Mouse (Mus musculus) heart, embryonic 16.5 days (tissue): ENCODE results near the gene Srsf5. TPM values are rescaled to one million over a fixed set of nuclear protein-coding genes. Genes with fewer than 3 reads are reported as not detected.

Source experiments
- ATAC-seq: fragments of 200-750 bp; cut with Nextera tagmentation; replicated peaks from 2 replicates; pipeline ENCODE4 v1.8.0; 2017; ENCODE audit warnings: moderate number of reproducible peaks; ENCODE audit not compliant: insufficient read depth, low FRiP score; ENCODE audit errors: extremely low read depth
- H3K27ac ChIP-seq: fragments of 300-500 bp; sonication (generic); 2 replicates; pipeline ENCODE4 v1.5.1; 2014; ENCODE audit warnings: mild to moderate bottlenecking, low read length, control low read depth, moderate library complexity
- H3K27me3 ChIP-seq: fragments of 300-500 bp; sonication (generic); 2 replicates; pipeline ENCODE4 v1.6.1; 2014; ENCODE audit warnings: low read length, mixed read lengths; ENCODE audit not compliant: control insufficient read depth, insufficient read depth
- H3K36me3 ChIP-seq: fragments of 300-500 bp; sonication (generic); 2 replicates; pipeline ENCODE4 v1.6.1; 2014; ENCODE audit not compliant: control insufficient read depth, insufficient read depth
- H3K4me1 ChIP-seq: fragments of 300-500 bp; sonication (generic); 2 replicates; pipeline ENCODE4 v1.6.1; 2014; ENCODE audit warnings: low read length, mixed read lengths; ENCODE audit not compliant: control insufficient read depth, insufficient read depth
- H3K4me2 ChIP-seq: fragments of 300-500 bp; sonication (generic); 2 replicates; pipeline ENCODE4 v1.6.1; 2014; ENCODE audit warnings: low read depth, mild to moderate bottlenecking, control low read depth, low read length
- H3K4me3 ChIP-seq: fragments of 300-500 bp; sonication (generic); 2 replicates; pipeline ENCODE4 v1.5.1; 2014; ENCODE audit warnings: mild to moderate bottlenecking, control low read depth, low read length
- H3K9ac ChIP-seq: fragments of 300-500 bp; sonication (generic); 2 replicates; pipeline ENCODE4 v1.6.1; 2014; ENCODE audit warnings: low read length, control low read depth
- H3K9me3 ChIP-seq: fragments of 300-500 bp; sonication (generic); replicated peaks from 2 replicates; pipeline ENCODE4 v1.6.1; 2016; ENCODE audit warnings: low read length; ENCODE audit not compliant: control insufficient read depth
- WGBS: fragments of 180-500 bp; shearing (Covaris S2); extraction: QIAGEN DNeasy Blood & Tissue Kit; methylation state at CpG from one replicate; pipeline ENCODE4 v1.1.7; 2014; 5-methylcytosine and 5-hydroxymethylcytosine counted together
- polyA plus RNA-seq: library from polyadenylated mRNA; unstranded; fragments of >200 nt; fragmentation: Nextera tagmentation; extraction: Ambion mirVana; gene quantifications from 2 replicates; pipeline ENCODE4 v1.2.1, GENCODE M21; 2015

Srsf5 gene
- polyA plus RNA-seq, 1 experiment from 2014 or later: 345 TPM

- WGBS: under 1% methylated on average over 7 of the region's 7 CpGs
- ATAC-seq: no peak
These were observed 37.0 kb downstream of the Srsf5 start for GRCm38 (mm10) chr12:80982326-80982725.

GRCm38 (mm10) chr12:80983695-80984094 lies 38.4 kb downstream of the Srsf5 start:
- no peak overlapping the region for H3K4me2 ChIP-seq

More at GRCm38 (mm10) chr12:80982326-80982725, 37.0 kb downstream of the Srsf5 start:
- Histone ChIP-seq H3K27me3 (no peaks in the 10 kb centered on the region), H3K4me1 (no peaks in the 10 kb centered on the region), H3K9ac (no peak overlapping the region), H3K36me3 (no peaks in the 10 kb centered on the region), H3K27ac (no peak overlapping the region), H3K4me2 (no peak overlapping the region), H3K4me3 (no peak overlapping the region), H3K9me3 (no peaks in the 10 kb centered on the region)

GRCm38 (mm10) chr12:80986628-80987027 lies 41.3 kb downstream of the Srsf5 start:
- Histone ChIP-seq H3K9me3 (no peaks in the 10 kb centered on the region), H3K4me3 (no peak overlapping the region), H3K4me2 (no peak overlapping the region), H3K4me1 (no peaks in the 10 kb centered on the region), H3K27me3 (no peaks in the 10 kb centered on the region), H3K27ac (no peak overlapping the region), H3K36me3 (no peaks in the 10 kb centered on the region), H3K9ac (no peak overlapping the region)
- 76% methylated on average over 4 of the region's 4 CpGs for WGBS
- no peak for ATAC-seq

More at GRCm38 (mm10) chr12:80983695-80984094, 38.4 kb downstream of the Srsf5 start:
- Histone ChIP-seq H3K4me3 (no peak overlapping the region), H3K27ac (no peak overlapping the region), H3K27me3 (no peaks in the 10 kb centered on the region), H3K36me3 (no peaks in the 10 kb centered on the region), H3K9me3 (no peaks in the 10 kb centered on the region), H3K9ac (no peak overlapping the region), H3K4me1 (no peaks in the 10 kb centered on the region)
- ATAC-seq: no peak
- WGBS: 62% methylated on average over 9 of the region's 9 CpGs

- Histone ChIP-seq H3K9me3 (no peaks in the 10 kb centered on the region), H3K36me3 (no peaks in the 10 kb centered on the region), H3K27ac (no peak overlapping the region), H3K4me3 (no peak overlapping the region), H3K9ac (no peak overlapping the region), H3K27me3 (no peaks in the 10 kb centered on the region), H3K4me2 (no peak overlapping the region), H3K4me1 (no peaks in the 10 kb centered on the region)
- 91% methylated on average over 3 of the region's 3 CpGs for WGBS
- ATAC-seq: no peak
These were observed 43.0 kb downstream of the Srsf5 start for GRCm38 (mm10) chr12:80988286-80988685.

- H3K36me3 ChIP-seq: no peaks in the 10 kb centered on the region
- no peak overlapping the region for H3K9ac ChIP-seq
- no peaks in the 10 kb centered on the region for H3K4me1 ChIP-seq
- 87% methylated on average over 13 of the region's 13 CpGs for WGBS
- no peaks in the 10 kb centered on the region for H3K27me3 ChIP-seq
- H3K4me3 ChIP-seq: no peak overlapping the region
- H3K27ac ChIP-seq: no peak overlapping the region
- H3K4me2 ChIP-seq: no peak overlapping the region
- ATAC-seq: no peak
- H3K9me3 ChIP-seq: peaks cover 5% of the 10 kb centered on the region; the same call in 1 of the 2 replicates
These were observed 45.7 kb downstream of the Srsf5 start for GRCm38 (mm10) chr12:80990901-80991445.

GRCm38 (mm10) chr12:80991806-80992205 lies 46.5 kb downstream of the Srsf5 start:
- Histone ChIP-seq H3K9me3 (peaks cover 5% of the 10 kb centered on the region; the same call in 1 of the 2 replicates), H3K27me3 (no peaks in the 10 kb centered on the region), H3K36me3 (no peaks in the 10 kb centered on the region), H3K27ac (no peak overlapping the region), H3K4me3 (no peak overlapping the region), H3K4me1 (no peaks in the 10 kb centered on the region), H3K4me2 (no peak overlapping the region), H3K9ac (no peak overlapping the region)
- 76% methylated on average over 10 of the region's 10 CpGs for WGBS
- no peak for ATAC-seq

GRCm38 (mm10) chr12:80992540-80993122 lies 47.3 kb downstream of the Srsf5 start:
- Histone ChIP-seq H3K9me3 (peaks cover 5% of the 10 kb centered on the region; the same call in 1 of the 2 replicates), H3K4me3 (no peak overlapping the region), H3K36me3 (no peaks in the 10 kb centered on the region), H3K27me3 (0 out of 2 replicates have a peak, but pooled peaks cover 2% of the 10 kb centered on the region), H3K4me1 (no peaks in the 10 kb centered on the region), H3K27ac (no peak overlapping the region), H3K9ac (no peak overlapping the region), H3K4me2 (no peak overlapping the region)
- ATAC-seq: no peak
- 71% methylated on average over 8 of the region's 8 CpGs for WGBS

- Histone ChIP-seq H3K9ac (no peak overlapping the region), H3K4me2 (no peak overlapping the region), H3K9me3 (peaks cover 5% of the 10 kb centered on the region; the same call in 1 of the 2 replicates), H3K4me1 (no peaks in the 10 kb centered on the region), H3K27me3 (peaks cover 6% of the 10 kb centered on the region; the same call in 1 of the 2 replicates), H3K36me3 (no peaks in the 10 kb centered on the region), H3K27ac (no peak overlapping the region), H3K4me3 (no peak overlapping the region)
- 73% methylated on average over 1 of the region's 1 CpGs for WGBS
- no peak for ATAC-seq
These were observed 48.5 kb downstream of the Srsf5 start for GRCm38 (mm10) chr12:80993773-80994172.

GRCm38 (mm10) chr12:80995326-80995725 lies 50.0 kb downstream of the Srsf5 start:
- H3K4me2 ChIP-seq: no peak overlapping the region
- H3K9ac ChIP-seq: no peak overlapping the region
- WGBS: 74% methylated on average over 4 of the region's 4 CpGs
- H3K36me3 ChIP-seq: no peaks in the 10 kb centered on the region
- H3K4me1 ChIP-seq: no peaks in the 10 kb centered on the region
- H3K9me3 ChIP-seq: peaks cover 5% of the 10 kb centered on the region; the same call in 1 of the 2 replicates
- ATAC-seq: no peak
- peaks cover 19% of the 10 kb centered on the region for H3K27me3 ChIP-seq
- no peak overlapping the region for H3K27ac ChIP-seq
- no peak overlapping the region for H3K4me3 ChIP-seq
